In genomic region chr5:20584769-20585168, GRCm38 (mm10) we compare ENCODE assay signal across 22 mouse cellular contexts.
A peak's percentile ranks its signal among the peaks of the same experiment; 100 is the strongest.
DNase-seq lines count a peak whose midpoint lies in the region; ATAC-seq lines count a peak whose summit lies in the region.
"Had no signal": no experiment of that assay in that cellular context is flagged by ENCODE, and none has a peak within 500 bp of the region (broad histone marks: within the 10 kb centered on the region; RNA-seq: fewer than 3 reads in every experiment).

No protein-coding gene starts in this region.

- no peaks in the 10 kb centered on the region for H3K27me3 ChIP-seq in forebrain, embryonic 14.5 days (replicated peaks; ENCODE audit: control insufficient read depth, insufficient read depth, low read length)
- H3K27me3 ChIP-seq in forebrain, embryonic 11.5 days (ENCODE audit: control insufficient read depth, insufficient read depth, low read length): no peaks in the 10 kb centered on the region
- H3K27me3 ChIP-seq in hindbrain, embryonic 14.5 days (ENCODE audit: control insufficient read depth, insufficient read depth, low read length): no peaks in the 10 kb centered on the region
- H3K27me3 ChIP-seq in hindbrain, embryonic 13.5 days: no peaks in the 10 kb centered on the region
- no peaks in the 10 kb centered on the region for H3K27me3 ChIP-seq in midbrain, embryonic 11.5 days (ENCODE audit: control insufficient read depth, insufficient read depth, low read length)
- no peaks in the 10 kb centered on the region for H3K27me3 ChIP-seq in midbrain, embryonic 10.5 days (ENCODE audit: low read depth, poor library complexity, severe bottlenecking)
- H3K27me3 ChIP-seq: embryonic facial prominence, embryonic 12.5 days; forebrain, embryonic 15.5 days; heart, embryonic 12.5 days; intestine, embryonic 15.5 days had no signal

- no peaks in the 10 kb centered on the region for H3K9me3 ChIP-seq in forebrain, embryonic 14.5 days (replicated peaks; ENCODE audit: control insufficient read depth, low read length)
- H3K9me3 ChIP-seq in forebrain, embryonic 11.5 days (ENCODE audit: control insufficient read depth, low read length): no peaks in the 10 kb centered on the region
- H3K9me3 ChIP-seq in hindbrain, embryonic 14.5 days (ENCODE audit: control insufficient read depth, low read length): no peaks in the 10 kb centered on the region
- no peaks in the 10 kb centered on the region for H3K9me3 ChIP-seq in hindbrain, embryonic 13.5 days
- H3K9me3 ChIP-seq in midbrain, embryonic 11.5 days (ENCODE audit: control insufficient read depth, low read length): no peaks in the 10 kb centered on the region
- H3K9me3 ChIP-seq in midbrain, embryonic 10.5 days (replicated peaks): no peaks in the 10 kb centered on the region
- H3K9me3 ChIP-seq: embryonic facial prominence, embryonic 12.5 days; forebrain, embryonic 15.5 days; G1E; heart, embryonic 12.5 days; intestine, embryonic 15.5 days had no signal

- 84% methylated on average over 3 of the region's 3 CpGs for WGBS in forebrain, embryonic 14.5 days
- 91% methylated on average over 3 of the region's 3 CpGs for WGBS in forebrain, embryonic 11.5 days
- 76% methylated on average over 3 of the region's 3 CpGs for WGBS in hindbrain, embryonic 14.5 days
- 82% methylated on average over 3 of the region's 3 CpGs for WGBS in hindbrain, embryonic 13.5 days
- WGBS in midbrain, embryonic 11.5 days: 89% methylated on average over 3 of the region's 3 CpGs
- 90% methylated on average over 3 of the region's 3 CpGs for WGBS in midbrain, embryonic 10.5 days

- no peak overlapping the region for H3K27ac ChIP-seq in forebrain, embryonic 14.5 days (ENCODE audit: low read depth, low read length)
- no peak overlapping the region for H3K27ac ChIP-seq in forebrain, embryonic 11.5 days (ENCODE audit: low read depth, low read length)
- 0 out of 2 replicates have a peak overlapping the region, but pooled peaks have one; percentile 23 for H3K27ac ChIP-seq in hindbrain, embryonic 14.5 days
- no peak overlapping the region for H3K27ac ChIP-seq in hindbrain, embryonic 13.5 days
- no peak overlapping the region for H3K27ac ChIP-seq in midbrain, embryonic 11.5 days (ENCODE audit: low read depth, low read length)
- no peak overlapping the region for H3K27ac ChIP-seq in midbrain, embryonic 10.5 days (replicated peaks)
- H3K27ac ChIP-seq: embryonic facial prominence, embryonic 12.5 days; forebrain, embryonic 15.5 days; hindbrain, postnatal 0 days; intestine, embryonic 15.5 days had no signal

- no peak overlapping the region for H3K4me2 ChIP-seq in forebrain, embryonic 14.5 days (ENCODE audit: low read length)
- no peak overlapping the region for H3K4me2 ChIP-seq in forebrain, embryonic 11.5 days (ENCODE audit: low read depth, low read length, severe bottlenecking)
- no peak overlapping the region for H3K4me2 ChIP-seq in hindbrain, embryonic 14.5 days (replicated peaks)
- no peak overlapping the region for H3K4me2 ChIP-seq in hindbrain, embryonic 13.5 days
- no peak overlapping the region for H3K4me2 ChIP-seq in midbrain, embryonic 11.5 days
- H3K4me2 ChIP-seq: embryonic facial prominence, embryonic 12.5 days; forebrain, embryonic 15.5 days; heart, embryonic 12.5 days; intestine, embryonic 15.5 days had no signal

- no peak overlapping the region for H3K9ac ChIP-seq in forebrain, embryonic 14.5 days (ENCODE audit: low read length)
- no peak overlapping the region for H3K9ac ChIP-seq in forebrain, embryonic 11.5 days (ENCODE audit: low read length)
- H3K9ac ChIP-seq in hindbrain, embryonic 14.5 days: no peak overlapping the region
- H3K9ac ChIP-seq in hindbrain, embryonic 13.5 days: no peak overlapping the region
- H3K9ac ChIP-seq in midbrain, embryonic 11.5 days (ENCODE audit: low read length): no peak overlapping the region
- H3K9ac ChIP-seq: embryonic facial prominence, embryonic 12.5 days; forebrain, embryonic 15.5 days; heart, embryonic 12.5 days; intestine, embryonic 15.5 days had no signal

- peak; percentile 39 for DNase-seq in forebrain, embryonic 14.5 days (ENCODE audit: low spot score)
- DNase-seq in forebrain, embryonic 11.5 days (ENCODE audit: low spot score): no peak
- no peak for DNase-seq in hindbrain, embryonic 14.5 days (ENCODE audit: low spot score)
- DNase-seq in midbrain, embryonic 11.5 days (ENCODE audit: low spot score, missing footprints): peak; percentile 56
- DNase-seq in midbrain, embryonic 10.5 days (ENCODE audit: low spot score): no peak
- DNase-seq: adrenal gland, adult 8-10 months; adrenal gland, postnatal 36 days; B cell, adult 2 months; cerebellum, adult 11-12 months; cerebellum, adult 9-10 months; cerebellum, postnatal 25 days; gastrocnemius, postnatal 14 days; heart, postnatal 36 days had no signal

- ATAC-seq in forebrain, embryonic 14.5 days: peak; percentile 47; the same call in 1 of the 2 replicates
- no peak for ATAC-seq in forebrain, embryonic 11.5 days (replicated peaks; ENCODE audit: low FRiP score)
- no peak for ATAC-seq in hindbrain, embryonic 14.5 days (ENCODE audit: low FRiP score)
- no peak for ATAC-seq in hindbrain, embryonic 13.5 days (ENCODE audit: low FRiP score)
- ATAC-seq in midbrain, embryonic 11.5 days (ENCODE audit: low FRiP score): no peak
- ATAC-seq in cerebellum, adult (ENCODE audit: insufficient number of reproducible peaks, low FRiP score, low TSS enrichment): no peak
- ATAC-seq: CD4-positive, CD25-positive, alpha-beta regulatory T cell, adult 4 months; forebrain, embryonic 15.5 days; hindbrain, postnatal 0 days; intestine, embryonic 15.5 days had no signal

- H3K36me3 ChIP-seq in forebrain, embryonic 14.5 days (ENCODE audit: control insufficient read depth, insufficient read depth, low read length): no peaks in the 10 kb centered on the region
- H3K36me3 ChIP-seq in forebrain, embryonic 11.5 days (ENCODE audit: control insufficient read depth, insufficient read depth, low read length): no peaks in the 10 kb centered on the region
- no peaks in the 10 kb centered on the region for H3K36me3 ChIP-seq in hindbrain, embryonic 14.5 days (replicated peaks; ENCODE audit: control insufficient read depth, insufficient read depth)
- H3K36me3 ChIP-seq in hindbrain, embryonic 13.5 days: peaks cover 5% of the 10 kb centered on the region; the same call in 1 of the 2 replicates
- H3K36me3 ChIP-seq in midbrain, embryonic 11.5 days (ENCODE audit: control insufficient read depth, insufficient read depth, low read length): no peaks in the 10 kb centered on the region
- no peaks in the 10 kb centered on the region for H3K36me3 ChIP-seq in midbrain, embryonic 10.5 days
- H3K36me3 ChIP-seq: embryonic facial prominence, embryonic 12.5 days; G1E; heart, embryonic 12.5 days; intestine, embryonic 15.5 days had no signal

- no peak overlapping the region for H3K4me3 ChIP-seq in forebrain, embryonic 14.5 days (ENCODE audit: low read depth, low read length)
- H3K4me3 ChIP-seq in forebrain, embryonic 11.5 days (ENCODE audit: low read depth, low read length): no peak overlapping the region
- no peak overlapping the region for H3K4me3 ChIP-seq in hindbrain, embryonic 14.5 days (replicated peaks; ENCODE audit: low read length)
- H3K4me3 ChIP-seq in hindbrain, embryonic 13.5 days: no peak overlapping the region
- no peak overlapping the region for H3K4me3 ChIP-seq in midbrain, embryonic 11.5 days (ENCODE audit: low read depth, low read length)
- no peak overlapping the region for H3K4me3 ChIP-seq in midbrain, embryonic 10.5 days
- H3K4me3 ChIP-seq: embryonic facial prominence, embryonic 12.5 days; forebrain, embryonic 15.5 days; heart, embryonic 12.5 days; intestine, embryonic 15.5 days had no signal

- peaks cover 4% of the 10 kb centered on the region; the same call in 1 of the 2 replicates for H3K4me1 ChIP-seq in forebrain, embryonic 14.5 days (ENCODE audit: control insufficient read depth, insufficient read depth, low read length)
- H3K4me1 ChIP-seq in forebrain, embryonic 11.5 days (replicated peaks; ENCODE audit: control insufficient read depth, insufficient read depth, low read length): no peaks in the 10 kb centered on the region
- peaks cover 10% of the 10 kb centered on the region for H3K4me1 ChIP-seq in hindbrain, embryonic 14.5 days (replicated peaks; ENCODE audit: control insufficient read depth, insufficient read depth, low read length)
- peaks cover 26% of the 10 kb centered on the region for H3K4me1 ChIP-seq in hindbrain, embryonic 13.5 days (replicated peaks)
- no peaks in the 10 kb centered on the region for H3K4me1 ChIP-seq in midbrain, embryonic 11.5 days (ENCODE audit: control insufficient read depth, insufficient read depth, low read length)
- peaks cover 2% of the 10 kb centered on the region; the same call in 1 of the 2 replicates for H3K4me1 ChIP-seq in midbrain, embryonic 10.5 days
- H3K4me1 ChIP-seq: embryonic facial prominence, embryonic 12.5 days; intestine, embryonic 15.5 days had no signal

Comparison
In these comparisons a context has a peak if more than half of its experiments do, and no peak if none do; other contexts are left out.
1. DNase-seq: peak in forebrain, embryonic 14.5 days (single experiment) and midbrain, embryonic 11.5 days (single experiment); none in forebrain, embryonic 11.5 days (single experiment), hindbrain, embryonic 14.5 days (single experiment) and midbrain, embryonic 10.5 days (single experiment).